Mouse (Mus musculus): ENCODE data around the gene Sult2b1. TPM values are rescaled to one million over a fixed set of nuclear protein-coding genes. Genes with fewer than 3 reads are reported as not detected.

Gene Sult2b1
- total RNA-seq, 2 experiments from 2014 or later: not detected

- peak; percentile 91 for DNase-seq (ENCODE audit: low spot score)
Measured at GRCm38 (mm10) chr7:45801348-45801747, 16.9 kb upstream of the Sult2b1 start.

- no peak for DNase-seq (ENCODE audit: low spot score)
Measured at GRCm38 (mm10) chr7:45800546-45801204, 16.2 kb upstream of the Sult2b1 start.

- DNase-seq (ENCODE audit: low spot score): no peak
Measured at GRCm38 (mm10) chr7:45800001-45800400, 15.5 kb upstream of the Sult2b1 start.

GRCm38 (mm10) chr7:45798931-45799330, 14.5 kb upstream of the Sult2b1 start:
- DNase-seq (ENCODE audit: low spot score): no peak

GRCm38 (mm10) chr7:45798511-45798836, 14.0 kb upstream of the Sult2b1 start:
- DNase-seq (ENCODE audit: low spot score): no peak

GRCm38 (mm10) chr7:45797661-45798510, 13.4 kb upstream of the Sult2b1 start:
- no peak for DNase-seq (ENCODE audit: low spot score)

- DNase-seq (ENCODE audit: low spot score): no peak
Measured at GRCm38 (mm10) chr7:45796950-45797349, 12.5 kb upstream of the Sult2b1 start.

- no peak for DNase-seq (ENCODE audit: low spot score)
Measured at GRCm38 (mm10) chr7:45794971-45795370, 10.5 kb upstream of the Sult2b1 start.

GRCm38 (mm10) chr7:45793969-45794585, 9.6 kb upstream of the Sult2b1 start:
- DNase-seq (ENCODE audit: low spot score): no peak

GRCm38 (mm10) chr7:45793240-45793639, 8.8 kb upstream of the Sult2b1 start:
- DNase-seq (ENCODE audit: low spot score): no peak

GRCm38 (mm10) chr7:45791756-45792490, 7.5 kb upstream of the Sult2b1 start:
- DNase-seq (ENCODE audit: low spot score): no peak

GRCm38 (mm10) chr7:45790721-45791120, 6.3 kb upstream of the Sult2b1 start:
- no peak for DNase-seq (ENCODE audit: low spot score)

GRCm38 (mm10) chr7:45787642-45788041, 3.2 kb upstream of the Sult2b1 start:
- DNase-seq (ENCODE audit: low spot score): no peak

GRCm38 (mm10) chr7:45786661-45787413, 2.4 kb upstream of the Sult2b1 start:
- no peak for DNase-seq (ENCODE audit: low spot score)

GRCm38 (mm10) chr7:45786136-45786578, 1.7 kb upstream of the Sult2b1 start:
- DNase-seq (ENCODE audit: low spot score): no peak

GRCm38 (mm10) chr7:45785388-45786135, 1.1 kb upstream of the Sult2b1 start:
- no peak for DNase-seq (ENCODE audit: low spot score)

GRCm38 (mm10) chr7:45783511-45784091, 868 bp downstream of the Sult2b1 start, which contains the start of gene Lmtk3:
Lmtk3 (plus strand) TSS chr7:45783738.
- peak; percentile 37 for DNase-seq (ENCODE audit: low spot score)

GRCm38 (mm10) chr7:45782271-45782670, 2.2 kb downstream of the Sult2b1 start:
- no peak for DNase-seq (ENCODE audit: low spot score)

GRCm38 (mm10) chr7:45779081-45779641, 5.3 kb downstream of the Sult2b1 start:
- no peak for DNase-seq (ENCODE audit: low spot score)

Data from gastrocnemius, adult 18-20 months (tissue).